Mouse (Mus musculus): ENCODE data around the gene Gpr162.
"Not testable (repeated sequence)": the region's sequence is repeated elsewhere in the genome, so short reads cannot be mapped to it uniquely, and the experiment has no call there.

The Gpr162 gene

DNA sequence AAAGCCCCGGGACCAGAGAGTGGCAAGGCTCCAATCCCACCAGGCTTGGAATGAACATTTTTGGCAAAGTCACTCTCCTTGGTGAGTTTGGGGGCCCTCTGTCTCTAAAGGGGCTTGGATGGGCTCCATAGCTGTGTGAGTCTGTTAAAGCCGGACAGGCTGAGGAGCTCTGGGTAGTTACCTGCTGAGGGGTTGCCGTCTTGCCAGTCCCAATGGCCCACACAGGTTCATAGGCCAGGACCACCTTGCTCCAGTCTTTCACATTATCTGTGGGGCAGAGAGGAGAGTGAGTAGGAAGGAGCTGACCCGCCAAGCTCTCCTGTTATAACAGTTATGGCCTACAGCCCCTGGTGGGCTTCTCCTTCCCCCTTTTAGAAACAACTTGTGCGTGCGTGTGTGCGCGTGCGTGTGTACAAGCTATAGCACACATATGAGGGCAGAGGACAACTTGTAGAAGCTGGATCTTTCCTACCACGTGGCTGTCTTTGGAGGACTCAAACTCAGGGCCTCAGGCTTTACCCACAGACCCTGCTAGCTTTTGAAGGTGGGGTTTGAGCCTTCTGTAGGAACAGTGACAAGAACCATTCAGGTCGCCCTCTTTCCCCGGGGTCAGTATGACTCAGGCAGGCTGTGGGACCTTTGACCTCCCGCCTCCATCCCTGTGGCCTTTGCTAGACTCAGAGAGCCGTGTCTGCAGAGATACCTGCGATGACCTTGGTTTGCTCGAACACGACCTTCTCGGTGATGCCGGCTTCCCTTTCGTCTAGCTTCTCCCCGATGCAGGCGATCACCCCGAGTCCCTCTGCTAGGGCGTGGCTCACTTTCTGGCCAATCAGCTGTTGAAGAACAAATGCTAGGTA is 51.9 kb downstream of the Gpr162 start:
- no peak for DNase-seq (ENCODE audit: low spot score in 2 of 2)

DNA sequence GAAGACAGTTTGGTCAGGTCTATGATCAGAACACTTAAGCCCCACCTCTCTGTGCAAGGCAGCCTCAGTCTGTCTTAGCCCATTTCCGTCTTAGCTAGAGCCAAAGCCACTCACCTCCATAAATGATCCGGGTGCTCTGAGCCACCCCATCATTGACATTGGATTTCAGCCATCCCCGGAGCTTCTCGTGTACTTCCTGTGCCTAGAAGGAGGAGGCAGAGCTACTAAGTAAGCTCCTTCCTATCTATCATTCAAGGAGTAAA is 52.4 kb downstream of the Gpr162 start:
- no peak for DNase-seq (ENCODE audit: low spot score in 2 of 2)

DNA sequence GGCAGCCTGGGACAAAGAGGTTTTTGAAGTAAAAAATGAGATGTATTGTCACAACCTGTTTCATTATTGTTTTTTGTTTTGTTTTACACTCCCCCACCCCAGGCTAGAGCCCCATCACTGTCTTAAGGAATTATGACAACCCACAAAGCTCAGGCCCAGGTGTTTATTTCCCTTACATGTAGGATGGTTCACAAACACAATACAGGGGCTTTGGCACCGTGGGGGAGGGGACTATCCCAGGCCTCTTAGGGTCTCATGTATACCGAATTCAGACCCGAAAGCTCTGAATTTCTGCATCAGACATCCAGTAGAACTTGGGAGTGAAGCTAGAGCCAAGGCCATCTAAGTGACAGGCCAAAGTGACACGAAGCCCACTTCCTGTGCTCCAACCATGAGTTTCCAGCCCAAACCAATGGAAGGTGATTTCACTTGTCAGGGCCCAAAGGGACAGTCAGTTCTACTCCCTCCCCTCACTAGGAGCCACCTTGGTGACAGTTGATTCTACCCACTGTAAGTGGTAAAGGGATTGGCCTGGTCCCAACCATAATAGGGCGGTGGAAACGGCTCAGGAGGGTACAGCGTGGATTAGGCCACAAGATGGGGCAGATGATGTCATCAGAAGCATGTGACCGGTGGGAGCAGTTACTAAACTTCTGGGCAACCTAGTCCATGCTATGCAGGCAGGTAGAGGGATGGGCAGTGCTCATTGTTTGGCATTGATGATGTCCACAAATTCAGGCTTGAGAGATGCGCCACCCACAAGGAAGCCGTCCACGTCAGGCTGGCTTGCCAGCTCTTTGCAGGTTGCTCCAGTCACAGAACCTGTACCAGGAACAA is 53.0 kb downstream of the Gpr162 start:
- DNase-seq (ENCODE audit: low spot score in 2 of 2), result not testable (repeated sequence)

DNA sequence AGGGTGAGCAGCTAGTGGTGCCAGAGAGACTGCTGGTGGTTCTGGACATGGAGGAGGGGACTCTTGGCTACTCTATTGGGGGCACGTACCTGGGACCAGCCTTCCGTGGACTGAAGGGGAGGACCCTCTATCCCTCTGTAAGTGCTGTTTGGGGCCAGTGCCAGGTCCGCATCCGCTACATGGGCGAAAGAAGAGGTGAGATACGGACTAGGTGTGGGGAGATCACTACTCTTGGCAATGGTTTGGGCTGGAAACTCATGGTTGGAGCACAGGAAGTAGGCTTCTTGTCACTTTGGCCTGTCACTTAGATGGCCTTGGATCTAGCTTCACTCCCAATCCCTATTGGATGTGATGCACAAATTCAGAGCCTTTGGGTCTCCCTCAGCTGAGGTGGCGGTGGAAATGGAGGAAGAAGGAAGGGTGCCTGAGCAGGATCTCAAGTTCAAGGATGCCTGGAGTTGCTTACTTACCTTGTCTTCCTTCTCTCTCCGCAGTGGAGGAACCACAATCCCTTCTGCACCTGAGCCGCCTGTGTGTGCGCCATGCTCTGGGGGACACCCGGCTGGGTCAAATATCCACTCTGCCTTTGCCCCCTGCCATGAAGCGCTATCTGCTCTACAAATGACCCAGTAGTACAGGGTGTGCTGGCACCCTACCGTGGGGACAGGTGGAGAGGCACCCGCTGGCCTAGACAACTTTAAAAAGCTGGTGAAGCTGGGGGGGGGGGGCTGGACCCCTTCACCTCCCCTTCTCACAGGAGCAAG is 53.8 kb downstream of the Gpr162 start:
- no peak for DNase-seq (ENCODE audit: low spot score in 2 of 2)

DNA sequence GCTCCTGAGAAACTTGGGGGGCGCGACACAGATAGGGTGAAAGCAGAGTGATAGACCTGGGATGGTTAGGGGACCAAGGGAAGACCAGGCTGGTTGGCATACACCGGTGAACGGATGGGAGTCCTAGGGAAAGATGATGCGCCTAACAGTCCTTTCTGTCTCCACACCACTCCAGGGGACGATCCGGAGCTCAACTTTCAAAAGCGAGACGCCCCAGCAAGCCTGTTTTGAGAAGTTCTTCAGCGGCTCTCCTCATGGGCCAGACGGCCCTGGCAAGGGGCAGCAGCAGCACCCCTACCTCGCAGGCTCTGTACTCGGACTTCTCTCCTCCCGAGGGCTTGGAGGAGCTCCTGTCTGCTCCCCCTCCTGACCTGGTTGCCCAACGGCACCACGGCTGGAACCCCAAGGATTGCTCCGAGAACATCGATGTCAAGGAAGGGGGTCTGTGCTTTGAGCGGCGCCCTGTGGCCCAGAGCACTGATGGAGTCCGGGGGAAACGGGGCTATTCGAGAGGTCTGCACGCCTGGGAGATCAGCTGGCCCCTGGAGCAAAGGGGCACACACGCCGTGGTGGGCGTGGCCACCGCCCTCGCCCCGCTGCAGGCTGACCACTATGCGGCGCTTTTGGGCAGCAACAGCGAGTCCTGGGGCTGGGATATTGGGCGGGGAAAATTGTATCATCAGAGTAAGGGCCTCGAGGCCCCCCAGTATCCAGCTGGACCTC is 54.6 kb downstream of the Gpr162 start:
- peak in 1 of 2 experiments; percentile 71 for DNase-seq (ENCODE audit: low spot score in 2 of 2)
